Mouse (Mus musculus): ENCODE measurements around the gene Bahcc1. TPM values are rescaled to one million over a fixed set of nuclear protein-coding genes. Genes with fewer than 3 reads are reported as not detected.

The Bahcc1 gene
- polyA plus RNA-seq, 2 experiments from 2014 or later: not detected

GRCm38 (mm10) chr11:120319310-120319709, 86.6 kb downstream of the Bahcc1 start:
- ATAC-seq: no peak

- ATAC-seq: no peak
Measured at GRCm38 (mm10) chr11:120320156-120320555, 87.4 kb downstream of the Bahcc1 start.

GRCm38 (mm10) chr11:120335431-120336021, 102.8 kb downstream of the Bahcc1 start:
- no peak for ATAC-seq

GRCm38 (mm10) chr11:120337447-120337846, 104.7 kb downstream of the Bahcc1 start:
- ATAC-seq: no peak

- ATAC-seq: no peak
Measured at GRCm38 (mm10) chr11:120338786-120339185, 106.0 kb downstream of the Bahcc1 start.

GRCm38 (mm10) chr11:120339978-120340513, 107.3 kb downstream of the Bahcc1 start:
- ATAC-seq: no peak

- ATAC-seq: no peak
Measured at GRCm38 (mm10) chr11:120341661-120342060, 108.9 kb downstream of the Bahcc1 start.

Other genes with a start within 250 kb of the Bahcc1 start
- gene Aatk, start 185.8 kb upstream of the Bahcc1 start, polyA plus RNA-seq (2017; shearing (Covaris generic)): not detected
- gene Cep131, start 146.1 kb upstream of the Bahcc1 start, polyA plus RNA-seq (2017; shearing (Covaris generic)): 1 to 10 TPM; 1.2 to 1.5 TPM
- 10 to 100 TPM in 1 of 2 experiments, 1 to 10 TPM in 1; 7.3 to 10.4 TPM for gene Tepsin, start 134.2 kb upstream of the Bahcc1 start, polyA plus RNA-seq (2017; shearing (Covaris generic))
- 10 to 100 TPM; 85.8 to 94.6 TPM for gene Ndufaf8, start 134.0 kb upstream of the Bahcc1 start, polyA plus RNA-seq (2017; shearing (Covaris generic))
- 10 to 100 TPM; 30.8 to 54.7 TPM for gene Slc38a10, start 81.6 kb upstream of the Bahcc1 start, polyA plus RNA-seq (2017; shearing (Covaris generic))
- gene Actg1, start 115.6 kb downstream of the Bahcc1 start, polyA plus RNA-seq (2017; shearing (Covaris generic)): 1,000 to 10,000 TPM; 2,904 to 3,852 TPM
- gene Fscn2, start 128.6 kb downstream of the Bahcc1 start, polyA plus RNA-seq (2017; shearing (Covaris generic)): 1 to 10 TPM in 1 of 2 experiments, under 1 TPM in 1; 0.47 to 1.1 TPM
- gene Faap100, start 145.8 kb downstream of the Bahcc1 start, polyA plus RNA-seq (2017; shearing (Covaris generic)): 10 to 100 TPM; 12.2 to 18.7 TPM
- gene Nploc4, start 204.8 kb downstream of the Bahcc1 start, polyA plus RNA-seq (2017; shearing (Covaris generic)): 1 to 10 TPM; 9.1 to 9.7 TPM
- not detected for gene Tspan10, start 209.7 kb downstream of the Bahcc1 start, polyA plus RNA-seq (2017; shearing (Covaris generic))
- under 1 TPM in 1 of 2 experiments, not detected in 1; 0.38 TPM for gene Pde6g, start 220.6 kb downstream of the Bahcc1 start, polyA plus RNA-seq (2017; shearing (Covaris generic))
- 1 to 10 TPM; 7.5 to 8.5 TPM for gene Oxld1, start 225.1 kb downstream of the Bahcc1 start, polyA plus RNA-seq (2017; shearing (Covaris generic))
- gene Ccdc137, start 225.2 kb downstream of the Bahcc1 start, polyA plus RNA-seq (2017; shearing (Covaris generic)): 10 to 100 TPM; 15.6 to 22.7 TPM
- 10 to 100 TPM; 24.4 to 30.8 TPM for gene Arl16, start 234.7 kb downstream of the Bahcc1 start, polyA plus RNA-seq (2017; shearing (Covaris generic))

Measured in activated CD4-positive, CD25-positive, alpha-beta regulatory T cell, adult 4 months (primary cell).